Mouse (Mus musculus) liver, adult 2 months (tissue): Measurements from ENCODE around the gene Pkn1.

ENCODE experiments used
- CTCF ChIP-seq: fragments of 200-500 bp; IDR thresholded peaks from 2 replicates; pipeline ENCODE4 v1.5.1; 2011; ENCODE audit warnings: low read depth, low read length, control low read depth
- POLR2A ChIP-seq: fragments of 200-500 bp; IDR thresholded peaks from 2 replicates; pipeline ENCODE4 v1.6.1; 2011; ENCODE audit warnings: low read length, control low read depth; ENCODE audit not compliant: insufficient read depth; ENCODE audit errors: extremely low read depth

- TF ChIP-seq CTCF (no peak), POLR2A (no peak)
These were observed 30.0 kb downstream of the Pkn1 start for GRCm38 (mm10) chr8:83669013-83669412.
